Mouse (Mus musculus): ENCODE measurements around the gene Pon3. TPM values are rescaled to one million over a fixed set of nuclear protein-coding genes. Genes with fewer than 3 reads are reported as not detected.
A peak's percentile ranks its signal among the peaks of the same experiment; 100 is the strongest.

Gene Pon3
- polyA plus RNA-seq, 1 experiment from 2014 or later, result 35.2 TPM

GRCm38 (mm10) chr6:5263250-5263999 lies 7.3 kb upstream of the Pon3 start:
- no peak for ATAC-seq (replicated peaks; ENCODE audit: insufficient number of reproducible peaks, low FRiP score, low TSS enrichment)
- H3K36me3 ChIP-seq (ENCODE audit: control insufficient read depth, insufficient read depth, low read length), result no peaks in the 10 kb centered on the region
- no peak overlapping the region for H3K4me3 ChIP-seq (ENCODE audit: low read depth, low read length)
- H3K27ac ChIP-seq (ENCODE audit: low read depth, low read length), result no peak overlapping the region
- no peaks in the 10 kb centered on the region for H3K9me3 ChIP-seq (replicated peaks; ENCODE audit: control insufficient read depth, low read length)
- no peaks in the 10 kb centered on the region for H3K27me3 ChIP-seq (ENCODE audit: control insufficient read depth, insufficient read depth, low read length)
- H3K4me2 ChIP-seq, result no peak overlapping the region
- WGBS (ENCODE audit: insufficient replicate concordance), result 77% methylated on average over 8 of the region's 8 CpGs
- H3K9ac ChIP-seq (ENCODE audit: low read depth, low read length), result no peak overlapping the region
- no peaks in the 10 kb centered on the region for H3K4me1 ChIP-seq (ENCODE audit: control insufficient read depth, insufficient read depth, low read length)

- H3K9me3 ChIP-seq (replicated peaks; ENCODE audit: control insufficient read depth, low read length), result no peaks in the 10 kb centered on the region
- no peak overlapping the region for H3K4me3 ChIP-seq (ENCODE audit: low read depth, low read length)
- no peaks in the 10 kb centered on the region for H3K27me3 ChIP-seq (ENCODE audit: control insufficient read depth, insufficient read depth, low read length)
- H3K4me2 ChIP-seq, result no peak overlapping the region
- no peak overlapping the region for H3K9ac ChIP-seq (ENCODE audit: low read depth, low read length)
- ATAC-seq (replicated peaks; ENCODE audit: insufficient number of reproducible peaks, low FRiP score, low TSS enrichment), result no peak
- H3K27ac ChIP-seq (ENCODE audit: low read depth, low read length), result no peak overlapping the region
- no peaks in the 10 kb centered on the region for H3K4me1 ChIP-seq (ENCODE audit: control insufficient read depth, insufficient read depth, low read length)
- WGBS (ENCODE audit: insufficient replicate concordance), result 75% methylated on average over 9 of the region's 10 CpGs
- no peaks in the 10 kb centered on the region for H3K36me3 ChIP-seq (ENCODE audit: control insufficient read depth, insufficient read depth, low read length)
These were observed 6.5 kb upstream of the Pon3 start for GRCm38 (mm10) chr6:5262322-5263249.

DNA sequence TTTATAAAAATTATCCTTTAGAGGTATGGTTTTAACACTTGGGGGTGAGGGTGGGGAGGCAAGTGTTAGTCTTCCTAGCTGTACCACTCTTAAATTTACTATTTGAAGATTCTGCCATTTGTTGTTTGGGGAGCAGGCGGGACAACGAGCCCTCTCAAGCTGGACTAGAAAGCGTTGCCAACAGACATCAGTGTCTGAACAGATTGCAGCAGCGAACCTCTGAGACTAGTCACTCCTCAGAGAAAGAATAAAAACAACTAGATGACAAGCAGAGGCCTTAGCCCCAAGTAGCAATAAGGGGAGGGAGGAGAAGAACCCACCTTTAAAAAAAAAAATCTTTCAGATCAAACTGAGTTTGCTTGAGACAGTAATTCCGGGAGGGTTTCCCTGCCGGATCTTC lies 795 bp downstream of the Pon3 start:
- WGBS (ENCODE audit: insufficient replicate concordance), result 34% methylated on average over 6 of the region's 6 CpGs
- no peaks in the 10 kb centered on the region for H3K9me3 ChIP-seq (replicated peaks; ENCODE audit: control insufficient read depth, low read length)

GRCm38 (mm10) chr6:5254869-5255268 lies 1.2 kb downstream of the Pon3 start:
- Histone ChIP-seq H3K27me3 (ENCODE audit: control insufficient read depth, insufficient read depth, low read length) (no peaks in the 10 kb centered on the region), H3K36me3 (ENCODE audit: control insufficient read depth, insufficient read depth, low read length) (no peaks in the 10 kb centered on the region; the same call in 1 of the 2 replicates), H3K4me2 (peak overlapping the region; percentile 67), H3K4me3 (ENCODE audit: low read depth, low read length) (peak overlapping the region; percentile 47; the same call in 1 of the 2 replicates), H3K9me3 (replicated peaks; ENCODE audit: control insufficient read depth, low read length) (no peaks in the 10 kb centered on the region), H3K4me1 (ENCODE audit: control insufficient read depth, insufficient read depth, low read length) (peaks cover 4% of the 10 kb centered on the region; the same call in 1 of the 2 replicates), H3K27ac (ENCODE audit: low read depth, low read length) (no peak overlapping the region), H3K9ac (ENCODE audit: low read depth, low read length) (no peak overlapping the region)
- 92% methylated on average over 2 of the region's 2 CpGs for WGBS (ENCODE audit: insufficient replicate concordance)
- no peak for ATAC-seq (replicated peaks; ENCODE audit: insufficient number of reproducible peaks, low FRiP score, low TSS enrichment)

More for the DNA sequence above, 795 bp downstream of the Pon3 start:
- H3K27ac ChIP-seq (ENCODE audit: low read depth, low read length), result no peak overlapping the region
- H3K27me3 ChIP-seq (ENCODE audit: control insufficient read depth, insufficient read depth, low read length), result no peaks in the 10 kb centered on the region
- no peak for ATAC-seq (replicated peaks; ENCODE audit: insufficient number of reproducible peaks, low FRiP score, low TSS enrichment)
- H3K4me3 ChIP-seq (ENCODE audit: low read depth, low read length), result peak overlapping the region; percentile 47
- H3K4me1 ChIP-seq (ENCODE audit: control insufficient read depth, insufficient read depth, low read length), result peaks cover 4% of the 10 kb centered on the region; the same call in 1 of the 2 replicates
- H3K4me2 ChIP-seq, result peak overlapping the region; percentile 67
- no peaks in the 10 kb centered on the region; the same call in 1 of the 2 replicates for H3K36me3 ChIP-seq (ENCODE audit: control insufficient read depth, insufficient read depth, low read length)
- peak overlapping the region; percentile 71; the same call in 1 of the 2 replicates for H3K9ac ChIP-seq (ENCODE audit: low read depth, low read length)

- no peak for ATAC-seq (replicated peaks; ENCODE audit: insufficient number of reproducible peaks, low FRiP score, low TSS enrichment)
- Histone ChIP-seq H3K4me2 (no peak overlapping the region), H3K9ac (ENCODE audit: low read depth, low read length) (no peak overlapping the region), H3K9me3 (replicated peaks; ENCODE audit: control insufficient read depth, low read length) (no peaks in the 10 kb centered on the region), H3K4me3 (ENCODE audit: low read depth, low read length) (no peak overlapping the region), H3K27me3 (ENCODE audit: control insufficient read depth, insufficient read depth, low read length) (no peaks in the 10 kb centered on the region), H3K4me1 (ENCODE audit: control insufficient read depth, insufficient read depth, low read length) (no peaks in the 10 kb centered on the region), H3K36me3 (ENCODE audit: control insufficient read depth, insufficient read depth, low read length) (0 out of 2 replicates have a peak, but pooled peaks cover 4% of the 10 kb centered on the region), H3K27ac (ENCODE audit: low read depth, low read length) (no peak overlapping the region)
- 87% methylated on average over 6 of the region's 6 CpGs for WGBS (ENCODE audit: insufficient replicate concordance)
These were observed 10.2 kb downstream of the Pon3 start for GRCm38 (mm10) chr6:5245926-5246325.

GRCm38 (mm10) chr6:5238799-5239198 lies 17.3 kb downstream of the Pon3 start:
- peaks cover 4% of the 10 kb centered on the region; the same call in 1 of the 2 replicates for H3K36me3 ChIP-seq (ENCODE audit: control insufficient read depth, insufficient read depth, low read length)

DNA sequence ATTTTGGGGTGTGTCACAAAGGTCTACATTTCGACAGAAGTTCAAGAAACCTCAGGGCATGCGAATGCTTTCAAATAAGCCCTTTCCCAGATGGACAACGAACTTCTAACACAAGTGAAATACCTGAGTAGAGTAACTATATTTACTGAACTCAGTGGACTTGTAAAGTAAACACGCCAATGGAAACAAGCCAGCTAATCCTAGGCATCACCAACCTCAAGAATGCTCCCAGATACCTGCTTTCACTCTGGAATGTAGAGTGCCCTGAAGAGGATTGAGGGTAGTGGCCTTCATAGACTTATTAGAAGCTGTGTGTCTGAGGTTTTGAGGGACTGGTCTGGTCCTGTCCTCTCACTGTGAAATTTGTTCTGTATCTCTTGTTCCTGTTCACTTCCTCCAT lies 18.6 kb downstream of the Pon3 start:
- no peak overlapping the region for H3K4me2 ChIP-seq
- H3K27me3 ChIP-seq (ENCODE audit: control insufficient read depth, insufficient read depth, low read length), result no peaks in the 10 kb centered on the region
- no peak for ATAC-seq (replicated peaks; ENCODE audit: insufficient number of reproducible peaks, low FRiP score, low TSS enrichment)
- H3K9me3 ChIP-seq (replicated peaks; ENCODE audit: control insufficient read depth, low read length), result no peaks in the 10 kb centered on the region
- H3K36me3 ChIP-seq (ENCODE audit: control insufficient read depth, insufficient read depth, low read length), result peaks cover 4% of the 10 kb centered on the region; the same call in 1 of the 2 replicates
- WGBS (ENCODE audit: insufficient replicate concordance), result 83% methylated on average over 4 of the region's 4 CpGs
- H3K4me1 ChIP-seq (ENCODE audit: control insufficient read depth, insufficient read depth, low read length), result no peaks in the 10 kb centered on the region
- no peak overlapping the region for H3K4me3 ChIP-seq (ENCODE audit: low read depth, low read length)
- H3K27ac ChIP-seq (ENCODE audit: low read depth, low read length), result no peak overlapping the region
- H3K9ac ChIP-seq (ENCODE audit: low read depth, low read length), result no peak overlapping the region

More at GRCm38 (mm10) chr6:5238799-5239198, 17.3 kb downstream of the Pon3 start:
- Histone ChIP-seq H3K4me2 (no peak overlapping the region), H3K27me3 (ENCODE audit: control insufficient read depth, insufficient read depth, low read length) (no peaks in the 10 kb centered on the region), H3K9ac (ENCODE audit: low read depth, low read length) (no peak overlapping the region), H3K4me1 (ENCODE audit: control insufficient read depth, insufficient read depth, low read length) (no peaks in the 10 kb centered on the region), H3K4me3 (ENCODE audit: low read depth, low read length) (no peak overlapping the region), H3K9me3 (replicated peaks; ENCODE audit: control insufficient read depth, low read length) (no peaks in the 10 kb centered on the region), H3K27ac (ENCODE audit: low read depth, low read length) (no peak overlapping the region)
- ATAC-seq (replicated peaks; ENCODE audit: insufficient number of reproducible peaks, low FRiP score, low TSS enrichment), result no peak
- 90% methylated on average over 3 of the region's 3 CpGs for WGBS (ENCODE audit: insufficient replicate concordance)

GRCm38 (mm10) chr6:5236843-5237371 lies 19.2 kb downstream of the Pon3 start:
- no peak overlapping the region for H3K27ac ChIP-seq (ENCODE audit: low read depth, low read length)
- 86% methylated on average over 8 of the region's 8 CpGs for WGBS (ENCODE audit: insufficient replicate concordance)

More at GRCm38 (mm10) chr6:5236843-5237371, 19.2 kb downstream of the Pon3 start:
- Histone ChIP-seq H3K27me3 (ENCODE audit: control insufficient read depth, insufficient read depth, low read length) (no peaks in the 10 kb centered on the region), H3K36me3 (ENCODE audit: control insufficient read depth, insufficient read depth, low read length) (peaks cover 4% of the 10 kb centered on the region; the same call in 1 of the 2 replicates), H3K4me3 (ENCODE audit: low read depth, low read length) (no peak overlapping the region), H3K9me3 (replicated peaks; ENCODE audit: control insufficient read depth, low read length) (no peaks in the 10 kb centered on the region), H3K4me2 (no peak overlapping the region), H3K9ac (ENCODE audit: low read depth, low read length) (no peak overlapping the region), H3K4me1 (ENCODE audit: control insufficient read depth, insufficient read depth, low read length) (no peaks in the 10 kb centered on the region)
- no peak for ATAC-seq (replicated peaks; ENCODE audit: insufficient number of reproducible peaks, low FRiP score, low TSS enrichment)
